Mouse (Mus musculus): ENCODE measurements around the gene Gm765.

The Gm765 gene

DNA sequence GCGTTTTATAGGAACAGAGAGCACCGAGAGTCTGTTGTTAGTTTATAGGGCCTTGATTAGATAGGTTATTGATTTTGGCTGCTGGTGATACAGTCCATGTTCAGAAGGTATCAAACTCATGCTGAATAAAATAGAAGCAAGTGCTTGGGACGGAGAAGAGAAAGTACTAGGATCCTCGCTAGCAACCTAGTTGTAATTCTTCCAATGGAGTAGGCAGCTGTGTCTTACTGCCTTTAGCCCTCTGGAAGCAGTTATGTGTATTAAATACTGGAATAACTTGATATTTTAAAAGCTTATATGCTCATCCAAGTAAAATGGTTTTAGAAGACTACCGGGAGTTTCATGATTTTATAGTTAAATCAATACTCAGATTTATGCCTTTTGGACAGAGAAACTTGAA lies 132.3 kb downstream of the Gm765 start:
- no peak for DNase-seq

DNA sequence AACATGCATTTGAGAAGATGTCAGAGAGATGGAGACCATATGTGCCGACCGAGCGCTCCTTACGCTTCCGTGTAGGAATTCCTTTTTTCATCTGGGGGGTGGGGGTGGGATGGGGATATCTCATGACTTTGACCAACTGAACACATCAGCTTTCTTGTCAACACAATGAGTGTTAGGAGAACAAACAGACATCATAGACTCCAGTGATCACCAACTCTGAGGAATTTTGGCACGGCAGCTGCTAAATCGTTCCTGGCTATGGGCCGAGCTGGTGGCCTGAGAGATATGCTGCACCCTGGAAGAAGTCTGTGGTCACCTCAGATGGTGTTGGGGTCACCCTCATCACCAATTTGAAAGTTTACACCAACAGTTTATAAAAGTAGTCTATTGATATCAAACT lies 134.5 kb downstream of the Gm765 start:
- DNase-seq = peak in 1 of 2 experiments; percentile 22

- no peak for DNase-seq
Observed at GRCm38 (mm10) chr6:98198706-98199105, 143.8 kb downstream of the Gm765 start.

GRCm38 (mm10) chr6:98190745-98191442 lies 151.7 kb downstream of the Gm765 start:
- peak; percentile 5 to 29 for DNase-seq

All from lung, postnatal 4 days (tissue).